Mouse (Mus musculus) embryonic facial prominence, embryonic 10.5 days (tissue): ENCODE measurements around the gene Mia. TPM values are rescaled to one million over a fixed set of nuclear protein-coding genes. Genes with fewer than 3 reads are reported as not detected.

Experiments
- DNase-seq: peaks from one replicate; pipeline ENCODE4 v3.0.0-alpha.2; 2017; ENCODE audit warnings: low spot score
- H3K27ac ChIP-seq: fragments of 300-500 bp; sonication (generic); replicated peaks from 2 replicates; pipeline ENCODE4 v1.5.1; 2016; ENCODE audit warnings: mild to moderate bottlenecking
- H3K27me3 ChIP-seq: fragments of 300-500 bp; sonication (generic); replicated peaks from 2 replicates; pipeline ENCODE4 v1.6.1; 2016; ENCODE audit warnings: low read depth, mild to moderate bottlenecking; ENCODE audit not compliant: poor library complexity, severe bottlenecking
- H3K36me3 ChIP-seq: fragments of 300-500 bp; sonication (generic); replicated peaks from 2 replicates; pipeline ENCODE4 v1.6.1; 2016; ENCODE audit warnings: mild to moderate bottlenecking, moderate library complexity
- H3K4me1 ChIP-seq: fragments of 300-500 bp; sonication (generic); 2 replicates; pipeline ENCODE4 v1.6.1; 2016
- H3K4me3 ChIP-seq: fragments of 300-500 bp; sonication (generic); 2 replicates; pipeline ENCODE4 v1.5.1; 2016; ENCODE audit warnings: mild to moderate bottlenecking, moderate library complexity
- H3K9me3 ChIP-seq: fragments of 300-500 bp; sonication (generic); 2 replicates; pipeline ENCODE4 v1.6.1; 2016; ENCODE audit warnings: mild to moderate bottlenecking
- WGBS: fragments of 180-500 bp; shearing (Covaris S2); methylation state at CpG from one replicate; pipeline ENCODE4 v1.1.7; 2016; 5-methylcytosine and 5-hydroxymethylcytosine counted together
- polyA plus RNA-seq: library from polyadenylated mRNA; unstranded; fragments of >200 nt; fragmentation: Nextera tagmentation; extraction: Ambion mirVana; gene quantifications from 2 replicates; pipeline ENCODE4 v1.2.1, GENCODE M21; 2016

Gene Mia
- polyA plus RNA-seq, 1 experiment from 2014 or later: 0.62 TPM

- 74% methylated on average over 23 of the region's 23 CpGs for WGBS
- Histone ChIP-seq H3K4me1 (peaks cover 58% of the 10 kb centered on the region), H3K27me3 (no peaks in the 10 kb centered on the region), H3K36me3 (peaks cover 54% of the 10 kb centered on the region), H3K27ac (peak overlapping the region; percentile 98), H3K4me3 (peak overlapping the region; percentile 82), H3K9me3 (0 out of 2 replicates have a peak, but pooled peaks cover 2% of the 10 kb centered on the region)
- no peak for DNase-seq
These were observed 15.8 kb downstream of the Mia start for GRCm38 (mm10) chr7:27165007-27165655.

- no peak for DNase-seq
- H3K36me3 ChIP-seq: peaks cover 60% of the 10 kb centered on the region
- 84% methylated on average over 33 of the region's 33 CpGs for WGBS
- peaks cover 62% of the 10 kb centered on the region for H3K4me1 ChIP-seq
- H3K9me3 ChIP-seq: 0 out of 2 replicates have a peak, but pooled peaks cover 2% of the 10 kb centered on the region
- H3K27me3 ChIP-seq: no peaks in the 10 kb centered on the region
- peak overlapping the region; percentile 98 for H3K27ac ChIP-seq
- peak overlapping the region; percentile 82 for H3K4me3 ChIP-seq
These were observed 16.6 kb downstream of the Mia start for GRCm38 (mm10) chr7:27164112-27164947.

- WGBS: 87% methylated on average over 5 of the region's 5 CpGs
- H3K4me3 ChIP-seq: peak overlapping the region; percentile 82
These were observed 17.5 kb downstream of the Mia start for GRCm38 (mm10) chr7:27163450-27163805.

GRCm38 (mm10) chr7:27162780-27163449, 18.0 kb downstream of the Mia start:
- Histone ChIP-seq H3K4me1 (peaks cover 62% of the 10 kb centered on the region), H3K9me3 (0 out of 2 replicates have a peak, but pooled peaks cover 2% of the 10 kb centered on the region)

More at GRCm38 (mm10) chr7:27163450-27163805, 17.5 kb downstream of the Mia start:
- Histone ChIP-seq H3K4me1 (peaks cover 62% of the 10 kb centered on the region), H3K27ac (no peak overlapping the region), H3K36me3 (peaks cover 68% of the 10 kb centered on the region), H3K27me3 (no peaks in the 10 kb centered on the region), H3K9me3 (0 out of 2 replicates have a peak, but pooled peaks cover 2% of the 10 kb centered on the region)
- no peak for DNase-seq

GRCm38 (mm10) chr7:27161744-27162143, 19.2 kb downstream of the Mia start:
- WGBS: 88% methylated on average over 4 of the region's 4 CpGs
- Histone ChIP-seq H3K27me3 (no peaks in the 10 kb centered on the region), H3K4me1 (peaks cover 53% of the 10 kb centered on the region), H3K36me3 (peaks cover 83% of the 10 kb centered on the region), H3K4me3 (no peak overlapping the region), H3K27ac (no peak overlapping the region), H3K9me3 (0 out of 2 replicates have a peak, but pooled peaks cover 2% of the 10 kb centered on the region)
- no peak for DNase-seq

More at GRCm38 (mm10) chr7:27162780-27163449, 18.0 kb downstream of the Mia start:
- Histone ChIP-seq H3K4me3 (peak overlapping the region; percentile 82), H3K27me3 (no peaks in the 10 kb centered on the region), H3K36me3 (peaks cover 73% of the 10 kb centered on the region), H3K27ac (0 out of 2 replicates have a peak overlapping the region, but pooled peaks have one; percentile 19)
- WGBS: 85% methylated on average over 5 of the region's 5 CpGs
- DNase-seq: no peak

- no peaks in the 10 kb centered on the region for H3K9me3 ChIP-seq
- no peaks in the 10 kb centered on the region for H3K27me3 ChIP-seq
- H3K36me3 ChIP-seq: peaks cover 86% of the 10 kb centered on the region
- no peak overlapping the region for H3K4me3 ChIP-seq
- no peak overlapping the region for H3K27ac ChIP-seq
- H3K4me1 ChIP-seq: peaks cover 53% of the 10 kb centered on the region
- no peak for DNase-seq
- 91% methylated on average over 3 of the region's 3 CpGs for WGBS
These were observed 20.0 kb downstream of the Mia start for GRCm38 (mm10) chr7:27160921-27161320.

GRCm38 (mm10) chr7:27159882-27160281, 21.1 kb downstream of the Mia start:
- H3K36me3 ChIP-seq: peaks cover 79% of the 10 kb centered on the region
- peaks cover 43% of the 10 kb centered on the region for H3K4me1 ChIP-seq
- 22% methylated on average over 8 of the region's 8 CpGs for WGBS
- H3K9me3 ChIP-seq: no peaks in the 10 kb centered on the region
- H3K4me3 ChIP-seq: no peak overlapping the region
- DNase-seq: peak; percentile 90
- H3K27ac ChIP-seq: no peak overlapping the region
- H3K27me3 ChIP-seq: no peaks in the 10 kb centered on the region

- no peak for DNase-seq
- peaks cover 73% of the 10 kb centered on the region for H3K36me3 ChIP-seq
- peaks cover 37% of the 10 kb centered on the region for H3K4me1 ChIP-seq
- no peaks in the 10 kb centered on the region for H3K27me3 ChIP-seq
- H3K4me3 ChIP-seq: no peak overlapping the region
- 93% methylated on average over 6 of the region's 6 CpGs for WGBS
- no peaks in the 10 kb centered on the region for H3K9me3 ChIP-seq
- H3K27ac ChIP-seq: no peak overlapping the region
These were observed 21.7 kb downstream of the Mia start for GRCm38 (mm10) chr7:27159256-27159655.

GRCm38 (mm10) chr7:27158171-27158570, 22.8 kb downstream of the Mia start:
- peaks cover 62% of the 10 kb centered on the region for H3K36me3 ChIP-seq
- 95% methylated on average over 9 of the region's 9 CpGs for WGBS
- no peak for DNase-seq

GRCm38 (mm10) chr7:27156005-27156404, 25.0 kb downstream of the Mia start:
- DNase-seq: no peak
- H3K4me1 ChIP-seq: peaks cover 9% of the 10 kb centered on the region
- peaks cover 41% of the 10 kb centered on the region for H3K36me3 ChIP-seq
- no peak overlapping the region for H3K27ac ChIP-seq
- 85% methylated on average over 13 of the region's 13 CpGs for whole genome bisulfite sequencing
- no peak overlapping the region for H3K4me3 ChIP-seq
- H3K9me3 ChIP-seq: no peaks in the 10 kb centered on the region
- no peaks in the 10 kb centered on the region for H3K27me3 ChIP-seq

More at GRCm38 (mm10) chr7:27158171-27158570, 22.8 kb downstream of the Mia start:
- Histone ChIP-seq H3K27ac (no peak overlapping the region), H3K4me3 (no peak overlapping the region), H3K27me3 (no peaks in the 10 kb centered on the region), H3K4me1 (peaks cover 26% of the 10 kb centered on the region), H3K9me3 (no peaks in the 10 kb centered on the region)

GRCm38 (mm10) chr7:27153205-27153764, 27.7 kb downstream of the Mia start, which contains the start of gene Cyp2t4:
Gene Cyp2t4 (plus strand): TSS chr7:27153714.
- Histone ChIP-seq H3K36me3 (peaks cover 17% of the 10 kb centered on the region), H3K27me3 (no peaks in the 10 kb centered on the region), H3K9me3 (no peaks in the 10 kb centered on the region), H3K4me1 (no peaks in the 10 kb centered on the region), H3K4me3 (no peak within 1 kb of the TSS), H3K27ac (no peak within 1 kb of the TSS)
- DNase-seq: no peak
- WGBS: 83% methylated on average over 10 of the region's 10 CpGs

- 71% methylated on average over 8 of the region's 8 CpGs for WGBS
These were observed 44.5 kb downstream of the Mia start for GRCm38 (mm10) chr7:27136410-27136996.

More at GRCm38 (mm10) chr7:27136410-27136996, 44.5 kb downstream of the Mia start:
- Histone ChIP-seq H3K4me1 (no peaks in the 10 kb centered on the region), H3K27me3 (no peaks in the 10 kb centered on the region), H3K4me3 (no peak overlapping the region), H3K27ac (no peak overlapping the region), H3K9me3 (peaks cover 12% of the 10 kb centered on the region), H3K36me3 (no peaks in the 10 kb centered on the region)
- no peak for DNase-seq
